Mouse (Mus musculus) midbrain, embryonic 16.5 days (tissue): ENCODE measurements around the gene Ank. TPM values are rescaled to one million over a fixed set of nuclear protein-coding genes. Genes with fewer than 3 reads are reported as not detected.

ENCODE experiments used
- ATAC-seq: fragments of 200-750 bp; cut with Nextera tagmentation; 2 replicates; pipeline ENCODE4 v1.8.0; 2017; ENCODE audit warnings: moderate TSS enrichment
- H3K27ac ChIP-seq: fragments of 300-500 bp; sonication (generic); 2 replicates; pipeline ENCODE4 v1.5.1; 2014; ENCODE audit warnings: mild to moderate bottlenecking, low read length, mixed read lengths
- H3K27me3 ChIP-seq: fragments of 300-500 bp; sonication (generic); 2 replicates; pipeline ENCODE4 v1.6.1; 2014; ENCODE audit warnings: low read depth, low read length, mixed read lengths; ENCODE audit not compliant: control insufficient read depth, insufficient read depth
- H3K36me3 ChIP-seq: fragments of 300-500 bp; sonication (generic); 2 replicates; pipeline ENCODE4 v1.6.1; 2014; ENCODE audit warnings: mild to moderate bottlenecking, low read length, moderate library complexity, mixed read lengths; ENCODE audit not compliant: control insufficient read depth, insufficient read depth
- H3K4me1 ChIP-seq: fragments of 300-500 bp; sonication (generic); 2 replicates; pipeline ENCODE4 v1.6.1; 2014; ENCODE audit warnings: mild to moderate bottlenecking, low read length, mixed read lengths; ENCODE audit not compliant: control insufficient read depth, insufficient read depth
- H3K4me2 ChIP-seq: fragments of 300-500 bp; sonication (generic); 2 replicates; pipeline ENCODE4 v1.6.1; 2014; ENCODE audit warnings: mild to moderate bottlenecking, low read length, mixed read lengths
- H3K4me3 ChIP-seq: fragments of 300-500 bp; sonication (generic); 2 replicates; pipeline ENCODE4 v1.5.1; 2014; ENCODE audit warnings: low read depth, mild to moderate bottlenecking, low read length, moderate library complexity, mixed read lengths
- H3K9ac ChIP-seq: fragments of 300-500 bp; sonication (generic); 2 replicates; pipeline ENCODE4 v1.6.1; 2014; ENCODE audit warnings: low read depth, low read length, mixed read lengths
- H3K9me3 ChIP-seq: fragments of 300-500 bp; sonication (generic); replicated peaks from 2 replicates; pipeline ENCODE4 v1.6.1; 2014; ENCODE audit warnings: mild to moderate bottlenecking, low read length, mixed read lengths; ENCODE audit not compliant: control insufficient read depth, poor library complexity, severe bottlenecking
- WGBS: fragments of 180-500 bp; shearing (Covaris S2); extraction: QIAGEN DNeasy Blood & Tissue Kit; methylation state at CpG from one replicate; pipeline ENCODE4 v1.1.7; 2014; 5-methylcytosine and 5-hydroxymethylcytosine counted together
- polyA plus RNA-seq: library from polyadenylated mRNA; unstranded; fragments of >200 nt; fragmentation: Nextera tagmentation; extraction: Ambion mirVana; gene quantifications from 2 replicates; pipeline ENCODE4 v1.2.1, GENCODE M21; 2015

Ank gene
- polyA plus RNA-seq, 1 experiment from 2014 or later, result 15.7 TPM

- no peak for ATAC-seq
- Histone ChIP-seq H3K4me1 (no peaks in the 10 kb centered on the region), H3K9ac (no peak overlapping the region), H3K27ac (no peak overlapping the region), H3K4me2 (no peak overlapping the region), H3K4me3 (no peak overlapping the region), H3K27me3 (no peaks in the 10 kb centered on the region), H3K9me3 (no peaks in the 10 kb centered on the region), H3K36me3 (peaks cover 5% of the 10 kb centered on the region; the same call in 1 of the 2 replicates)
- 95% methylated on average over 5 of the region's 5 CpGs for WGBS
Measured at GRCm38 (mm10) chr15:27586093-27586480, 119.6 kb downstream of the Ank start.

- WGBS, result 72% methylated on average over 14 of the region's 14 CpGs
Measured at GRCm38 (mm10) chr15:27588087-27588826, 121.8 kb downstream of the Ank start.

DNA sequence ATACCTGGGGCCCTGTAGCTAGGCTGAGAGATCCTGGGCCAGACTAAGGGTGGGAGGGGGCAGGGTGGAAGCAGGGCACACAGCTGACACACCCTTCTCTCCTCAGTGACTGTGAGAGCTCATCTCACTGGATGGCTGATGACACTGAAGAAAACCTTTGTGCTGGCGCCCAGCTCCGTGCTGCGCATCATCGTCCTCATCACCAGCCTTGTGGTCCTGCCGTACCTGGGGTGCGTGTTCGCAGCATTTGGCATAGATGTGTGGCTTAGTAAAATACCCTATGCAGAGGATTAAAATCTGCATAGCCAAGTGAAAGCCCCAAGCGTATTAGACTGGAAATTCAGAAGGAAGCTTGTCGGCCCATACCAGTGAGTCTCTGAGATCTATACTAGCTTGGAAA is 124.3 kb downstream of the Ank start:
- no peak for ATAC-seq
- no peaks in the 10 kb centered on the region for H3K9me3 ChIP-seq

More at GRCm38 (mm10) chr15:27588087-27588826, 121.8 kb downstream of the Ank start:
- no peak overlapping the region for H3K27ac ChIP-seq
- H3K4me2 ChIP-seq, result no peak overlapping the region
- no peak for ATAC-seq
- peaks cover 5% of the 10 kb centered on the region; the same call in 1 of the 2 replicates for H3K36me3 ChIP-seq
- H3K9ac ChIP-seq, result no peak overlapping the region
- no peak overlapping the region for H3K4me3 ChIP-seq
- H3K9me3 ChIP-seq, result no peaks in the 10 kb centered on the region
- H3K4me1 ChIP-seq, result no peaks in the 10 kb centered on the region
- no peaks in the 10 kb centered on the region for H3K27me3 ChIP-seq

GRCm38 (mm10) chr15:27592620-27593320 is 126.3 kb downstream of the Ank start:
- Histone ChIP-seq H3K9me3 (no peaks in the 10 kb centered on the region), H3K4me3 (no peak overlapping the region), H3K9ac (no peak overlapping the region), H3K36me3 (no peaks in the 10 kb centered on the region; the same call in 1 of the 2 replicates), H3K27me3 (no peaks in the 10 kb centered on the region), H3K4me1 (no peaks in the 10 kb centered on the region), H3K4me2 (no peak overlapping the region), H3K27ac (no peak overlapping the region)
- 92% methylated on average over 19 of the region's 19 CpGs for WGBS
- ATAC-seq, result no peak

More for the DNA sequence above, 124.3 kb downstream of the Ank start:
- H3K4me1 ChIP-seq, result no peaks in the 10 kb centered on the region
- H3K9ac ChIP-seq, result no peak overlapping the region
- 95% methylated on average over 9 of the region's 9 CpGs for WGBS
- H3K27ac ChIP-seq, result no peak overlapping the region
- no peaks in the 10 kb centered on the region for H3K27me3 ChIP-seq
- H3K36me3 ChIP-seq, result no peaks in the 10 kb centered on the region; the same call in 1 of the 2 replicates
- H3K4me3 ChIP-seq, result no peak overlapping the region
- no peak overlapping the region for H3K4me2 ChIP-seq

DNA sequence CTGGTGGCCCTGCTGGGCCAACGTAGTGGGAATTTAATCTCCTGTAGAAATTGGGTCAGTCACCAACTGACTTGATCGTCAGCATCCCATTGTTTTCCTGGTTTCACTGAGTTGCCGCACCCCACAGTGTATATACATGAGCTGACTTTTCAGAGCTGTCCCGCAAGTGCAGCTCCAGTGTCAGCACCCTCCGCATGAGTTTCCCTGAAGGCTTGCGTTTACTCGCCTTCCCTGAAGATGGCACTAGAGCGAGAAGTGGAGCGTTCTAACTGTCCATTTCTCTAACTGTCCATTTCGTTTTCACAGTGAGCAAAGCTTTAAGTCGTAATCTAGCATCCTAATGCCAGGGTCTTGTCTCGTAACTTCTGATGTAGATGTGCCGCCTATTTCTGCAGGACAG is 127.2 kb downstream of the Ank start:
- no peaks in the 10 kb centered on the region for H3K4me1 ChIP-seq
- no peak overlapping the region for H3K4me2 ChIP-seq
- 68% methylated on average over 13 of the region's 13 CpGs for WGBS
- H3K9ac ChIP-seq, result no peak overlapping the region
- H3K9me3 ChIP-seq, result no peaks in the 10 kb centered on the region
- no peak overlapping the region for H3K27ac ChIP-seq
- no peaks in the 10 kb centered on the region; the same call in 1 of the 2 replicates for H3K36me3 ChIP-seq
- no peaks in the 10 kb centered on the region for H3K27me3 ChIP-seq
- ATAC-seq, result no peak
- no peak overlapping the region for H3K4me3 ChIP-seq

DNA sequence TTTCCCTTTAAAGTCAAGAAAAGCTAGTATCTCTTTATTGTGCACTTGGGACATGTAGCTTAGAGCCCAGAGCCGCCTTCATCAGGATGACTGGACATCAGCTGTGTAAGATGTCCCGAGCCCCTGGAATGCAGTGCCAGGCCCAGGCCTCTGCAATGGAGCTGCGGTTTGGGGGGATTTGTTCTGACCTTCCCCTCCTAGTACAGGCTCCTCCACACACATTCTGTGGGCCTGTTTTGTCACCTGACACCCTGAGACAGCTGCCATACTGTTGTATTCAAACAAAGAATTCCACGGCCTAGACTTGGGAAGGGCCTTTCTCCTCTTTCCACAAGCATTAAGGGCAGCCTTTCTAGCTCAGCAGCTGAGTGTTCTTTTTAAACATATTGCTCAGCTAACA is 128.5 kb downstream of the Ank start:
- Histone ChIP-seq H3K4me3 (no peak overlapping the region), H3K36me3 (no peaks in the 10 kb centered on the region; the same call in 1 of the 2 replicates), H3K9me3 (no peaks in the 10 kb centered on the region), H3K4me2 (no peak overlapping the region), H3K27ac (no peak overlapping the region), H3K9ac (no peak overlapping the region), H3K4me1 (no peaks in the 10 kb centered on the region), H3K27me3 (no peaks in the 10 kb centered on the region)
- 34% methylated on average over 4 of the region's 4 CpGs for WGBS
- no peak for ATAC-seq

DNA sequence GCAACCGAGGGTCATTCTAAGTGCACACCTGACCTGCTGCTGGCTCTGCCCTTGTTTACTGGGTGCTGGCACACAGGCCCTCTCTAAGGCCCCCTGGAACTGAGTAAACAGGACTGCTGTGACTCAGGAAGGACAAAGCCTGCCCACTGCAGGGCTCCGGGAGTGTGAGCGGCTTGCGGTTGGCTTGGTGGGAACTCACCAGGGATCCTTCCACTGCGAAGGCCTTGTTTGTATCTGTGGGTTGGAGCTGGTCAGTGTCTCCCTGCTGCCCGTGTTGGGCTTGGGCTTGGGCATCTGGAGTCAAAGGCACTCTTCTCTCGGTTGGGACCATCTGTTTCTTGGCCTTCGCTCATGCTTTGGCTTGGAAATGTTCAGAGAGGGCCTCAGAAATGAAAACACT is 129.1 kb downstream of the Ank start:
- Histone ChIP-seq H3K27ac (no peak overlapping the region), H3K9me3 (no peaks in the 10 kb centered on the region), H3K4me1 (no peaks in the 10 kb centered on the region), H3K4me2 (no peak overlapping the region), H3K9ac (no peak overlapping the region), H3K36me3 (no peaks in the 10 kb centered on the region; the same call in 1 of the 2 replicates), H3K4me3 (no peak overlapping the region), H3K27me3 (no peaks in the 10 kb centered on the region)
- ATAC-seq, result no peak
- WGBS, result 42% methylated on average over 8 of the region's 8 CpGs

DNA sequence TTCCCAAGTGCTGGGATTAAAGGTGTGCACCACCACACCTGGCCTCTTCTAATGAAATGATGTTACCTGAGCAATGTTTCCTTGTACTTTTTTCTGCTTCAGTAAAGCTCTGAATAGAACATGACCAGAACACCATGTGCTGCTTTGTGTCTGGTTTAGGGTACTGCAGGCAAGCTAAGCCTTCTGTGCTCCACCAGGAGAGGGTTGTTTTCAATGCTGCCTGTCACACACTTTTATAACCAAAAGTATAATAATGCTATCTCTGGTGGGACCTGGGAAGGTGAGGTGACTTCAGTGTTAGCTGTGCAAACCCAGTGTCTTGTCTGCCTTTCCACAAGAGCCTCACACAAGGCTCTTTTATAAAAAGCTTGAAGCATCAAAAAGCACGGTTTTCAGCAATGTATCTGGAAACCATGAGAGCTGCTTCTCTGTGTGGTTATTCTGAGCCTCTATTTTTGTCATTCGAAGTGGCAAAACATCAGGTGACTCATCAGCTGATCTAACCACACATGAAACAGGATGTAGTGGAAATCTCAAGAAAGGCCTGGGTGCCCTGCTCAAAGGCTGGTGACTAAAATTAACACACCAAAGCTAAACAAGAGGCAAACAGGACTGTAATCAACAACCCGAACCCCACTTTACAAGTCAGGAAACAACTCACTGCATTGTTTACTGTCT is 130.1 kb downstream of the Ank start:
- no peaks in the 10 kb centered on the region for H3K27me3 ChIP-seq
- H3K4me3 ChIP-seq, result no peak overlapping the region
- no peak overlapping the region for H3K4me2 ChIP-seq
- 81% methylated on average over 3 of the region's 3 CpGs for WGBS
- H3K9me3 ChIP-seq, result no peaks in the 10 kb centered on the region
- no peak overlapping the region for H3K27ac ChIP-seq
- ATAC-seq, result no peak
- H3K4me1 ChIP-seq, result no peaks in the 10 kb centered on the region
- no peak overlapping the region for H3K9ac ChIP-seq
- no peaks in the 10 kb centered on the region; the same call in 1 of the 2 replicates for H3K36me3 ChIP-seq
